Mouse (Mus musculus): Measurements from ENCODE around the gene Upk1b.

Upk1b gene

GRCm38 (mm10) chr16:38761972-38762371 lies 38.2 kb downstream of the Upk1b start:
- no peak for DNase-seq (ENCODE audit: low spot score in 2 of 2)

DNA sequence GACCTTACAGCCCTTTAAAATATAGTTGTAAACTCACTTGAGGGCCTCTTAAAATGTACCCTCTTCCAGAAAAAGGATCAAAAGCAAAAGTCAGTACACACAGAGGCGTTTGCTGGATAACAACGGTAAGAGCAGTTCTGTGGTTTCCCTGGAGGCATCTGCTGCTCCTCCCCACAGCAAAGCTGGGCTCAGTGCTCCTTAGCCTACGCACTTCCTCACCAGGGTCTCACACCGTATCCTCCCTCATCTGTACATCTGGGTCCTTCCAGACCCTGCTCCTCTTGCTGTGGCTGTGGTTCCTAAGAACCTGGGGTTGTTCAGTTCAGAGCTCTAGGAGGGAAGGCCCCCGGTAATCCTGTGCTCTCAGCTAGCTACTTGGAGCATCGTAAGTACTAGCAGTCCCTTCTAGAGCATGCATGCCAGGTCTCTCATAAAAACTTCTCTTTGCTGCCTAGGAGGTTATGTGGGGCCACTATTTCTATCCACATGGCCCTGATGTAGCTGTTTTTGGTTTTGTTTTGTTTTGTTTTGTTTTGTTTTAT lies 39.2 kb downstream of the Upk1b start:
- DNase-seq (ENCODE audit: low spot score in 2 of 2): no peak

DNA sequence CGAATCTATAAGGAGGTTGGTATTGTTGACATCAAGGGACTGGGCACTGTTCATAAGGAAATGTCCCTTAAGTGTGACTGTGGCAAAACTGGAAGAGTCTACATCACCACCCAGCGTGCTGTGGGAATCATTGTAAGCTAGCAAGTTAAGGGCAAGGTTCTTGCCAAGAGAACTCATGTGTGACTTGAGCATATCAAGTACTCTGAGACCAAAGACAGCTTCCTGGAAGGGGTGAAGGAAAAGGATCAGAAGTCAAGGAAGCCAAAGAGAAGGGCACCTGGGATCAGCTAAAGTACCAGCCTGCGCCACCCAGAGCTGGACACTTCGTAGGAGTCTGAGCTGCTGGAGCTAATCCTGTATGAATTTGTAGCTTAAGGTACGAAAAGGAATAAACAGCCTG lies 39.9 kb downstream of the Upk1b start:
- no peak for DNase-seq (ENCODE audit: low spot score in 2 of 2)

DNA sequence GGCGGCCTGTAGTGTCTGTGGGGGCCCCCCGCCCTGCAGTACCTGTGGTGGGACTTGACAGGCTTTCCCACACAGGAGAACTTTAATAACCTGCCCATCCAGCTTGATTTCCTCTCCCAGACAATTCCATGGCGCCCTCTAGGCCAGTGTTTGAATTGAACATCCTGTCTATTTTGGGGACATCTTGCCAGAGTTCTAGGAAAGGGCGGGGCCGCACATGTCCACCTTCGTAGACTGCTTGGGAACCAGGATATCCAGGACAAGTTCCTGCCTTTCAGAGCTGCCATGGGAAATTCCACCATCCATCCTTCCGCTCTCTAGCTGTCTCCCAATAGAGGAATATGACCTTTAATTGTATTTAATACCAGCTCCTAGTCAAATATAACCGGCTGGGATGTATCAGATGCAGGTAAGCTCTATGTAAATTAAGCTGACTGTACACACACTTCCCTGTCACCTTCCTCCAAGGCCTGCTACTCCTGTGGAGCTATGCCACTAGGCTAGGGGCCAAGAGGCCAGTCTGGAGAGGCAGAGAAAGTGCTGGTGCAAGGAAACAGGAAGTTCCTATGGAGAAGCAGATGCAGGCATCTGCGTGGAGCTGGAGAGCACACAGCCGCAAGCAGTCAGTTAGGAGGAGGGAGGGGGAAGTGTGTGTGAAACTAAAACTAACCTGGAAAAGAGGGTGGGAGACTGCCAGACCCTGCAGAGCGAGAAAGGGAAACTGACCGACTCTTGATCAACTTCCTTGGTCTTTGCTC lies 41.8 kb downstream of the Upk1b start:
- DNase-seq (ENCODE audit: low spot score in 2 of 2): no peak

DNA sequence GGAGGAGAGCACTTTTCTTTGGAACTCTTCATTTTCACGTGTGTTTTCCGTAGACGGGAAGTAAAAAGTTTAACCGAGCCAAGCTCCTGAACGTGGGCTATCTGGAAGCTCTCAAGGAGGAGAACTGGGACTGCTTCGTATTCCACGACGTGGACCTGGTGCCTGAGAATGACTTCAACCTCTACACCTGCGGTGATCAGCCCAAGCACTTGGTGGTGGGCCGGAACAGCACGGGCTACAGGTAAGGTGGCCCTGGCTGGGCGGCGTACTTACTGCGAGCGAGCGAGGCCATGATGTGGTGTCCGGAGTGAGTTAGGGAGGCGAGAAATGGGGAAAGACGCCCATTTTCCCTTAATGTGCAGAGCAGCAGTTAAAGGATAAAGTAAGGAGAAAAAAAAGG lies 42.5 kb downstream of the Upk1b start:
- DNase-seq (ENCODE audit: low spot score in 2 of 2): no peak

DNA sequence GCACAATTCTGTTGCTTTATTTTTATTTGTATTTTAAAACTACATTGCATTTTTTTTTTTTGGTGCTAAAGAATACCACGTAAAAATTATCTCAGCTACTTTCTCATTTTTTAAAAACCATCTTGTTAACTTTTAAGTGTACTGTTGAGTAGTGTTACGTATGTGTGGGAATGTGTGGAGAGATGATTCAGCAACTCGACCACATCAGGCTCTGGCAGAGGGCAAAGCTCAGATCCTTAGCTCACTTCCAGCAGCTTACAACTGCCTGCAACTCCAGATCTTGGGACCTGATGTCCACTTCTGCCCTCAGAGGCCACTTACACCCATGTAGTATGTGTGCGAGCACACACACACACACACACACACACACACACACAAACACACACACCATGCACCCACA lies 43.6 kb downstream of the Upk1b start:
- DNase-seq (ENCODE audit: low spot score in 2 of 2): no peak

- DNase-seq (ENCODE audit: low spot score in 2 of 2): no peak
These were observed 44.0 kb downstream of the Upk1b start for GRCm38 (mm10) chr16:38756177-38756503.

DNA sequence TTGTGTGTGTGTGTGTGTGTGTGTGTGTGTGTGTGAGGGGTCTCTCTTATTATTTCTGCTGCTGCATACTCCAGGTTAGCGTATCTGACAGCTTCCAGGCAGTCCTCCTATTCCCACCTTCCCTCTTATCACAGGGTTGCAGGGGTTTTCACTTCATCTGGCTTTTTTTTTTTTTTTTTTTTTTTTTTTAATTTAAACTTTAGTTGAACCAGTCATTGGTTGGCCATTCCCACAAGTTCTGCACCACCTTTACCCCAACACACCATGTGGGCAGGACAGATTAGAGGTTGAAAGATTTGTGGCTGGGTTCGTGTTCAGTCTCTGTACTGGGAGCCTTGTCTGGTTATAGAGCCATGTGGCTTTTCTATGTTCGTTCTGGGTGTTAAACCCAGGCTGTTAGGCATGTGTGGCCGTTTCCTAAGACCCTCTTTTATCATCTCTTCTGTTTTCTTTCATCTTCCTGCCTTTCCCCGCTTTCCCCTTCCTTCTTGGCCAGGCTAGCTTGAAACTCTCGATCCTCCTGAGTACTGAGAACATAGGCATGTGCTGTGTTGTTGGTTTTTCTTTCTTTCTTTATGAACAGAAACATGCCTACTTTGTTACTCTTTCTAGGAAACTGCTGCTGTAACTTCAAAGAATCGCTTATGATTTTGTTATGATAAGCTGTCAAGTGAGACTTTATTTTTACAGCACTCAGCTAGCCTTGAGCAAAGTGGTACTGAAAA lies 44.5 kb downstream of the Upk1b start:
- no peak for DNase-seq (ENCODE audit: low spot score in 2 of 2)

DNA sequence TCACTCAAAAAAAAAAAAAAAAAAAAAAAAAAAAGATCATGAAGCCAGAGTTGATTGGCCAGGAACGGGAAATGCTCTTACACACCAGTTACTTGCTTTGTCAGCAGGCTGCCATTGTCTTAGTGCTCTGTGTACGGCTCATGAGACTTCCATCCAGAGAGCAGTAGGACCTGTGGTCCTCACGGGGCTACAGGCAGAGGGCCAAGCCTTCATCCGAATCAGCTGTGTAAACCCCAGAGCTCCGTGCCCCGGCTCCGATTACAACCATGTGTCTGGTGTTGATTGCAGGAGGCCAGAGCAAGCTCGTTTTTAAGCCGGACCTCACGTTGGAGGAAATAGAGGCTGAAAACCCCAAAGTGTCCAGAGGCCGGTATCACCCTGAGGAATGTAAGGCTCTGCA lies 46.5 kb downstream of the Upk1b start:
- DNase-seq (ENCODE audit: low spot score in 2 of 2): no peak

- DNase-seq (ENCODE audit: low spot score in 2 of 2): no peak
These were observed 49.3 kb downstream of the Upk1b start for GRCm38 (mm10) chr16:38750803-38751202.

DNA sequence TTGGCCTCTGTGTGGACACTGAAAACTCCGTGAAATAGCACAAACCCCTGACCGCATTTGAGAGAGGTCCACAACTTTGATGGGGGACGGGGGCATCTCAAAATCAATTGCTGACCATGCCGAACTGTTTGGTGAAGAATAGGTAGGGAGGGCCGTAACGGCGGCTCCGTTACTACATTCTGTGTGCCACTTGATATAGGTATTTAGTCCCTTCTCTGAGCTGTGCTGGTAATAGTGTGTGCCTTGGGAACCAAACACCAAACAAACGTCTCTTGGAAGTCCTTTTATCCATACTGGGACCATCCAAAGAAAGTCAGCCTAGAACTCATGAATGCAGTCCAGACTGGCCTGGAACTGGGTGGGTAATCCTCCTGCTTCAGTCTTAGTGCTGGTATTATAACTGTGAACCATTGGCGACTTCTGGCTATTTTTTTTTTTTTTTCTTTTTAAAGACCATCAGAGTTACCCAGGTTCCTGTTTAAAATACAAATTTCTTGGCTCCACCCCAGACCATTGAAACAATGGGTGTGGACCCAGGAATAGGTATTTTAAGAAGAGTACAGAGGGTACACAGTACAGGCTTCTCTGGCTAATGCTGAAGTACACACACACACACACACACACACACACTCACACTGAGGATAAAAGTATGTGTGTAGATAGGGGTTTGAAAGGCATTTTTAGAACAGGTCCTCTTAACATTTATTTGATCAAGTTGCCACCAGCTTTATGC lies 56.0 kb downstream of the Upk1b start:
- no peak for DNase-seq (ENCODE audit: low spot score in 2 of 2)

DNA sequence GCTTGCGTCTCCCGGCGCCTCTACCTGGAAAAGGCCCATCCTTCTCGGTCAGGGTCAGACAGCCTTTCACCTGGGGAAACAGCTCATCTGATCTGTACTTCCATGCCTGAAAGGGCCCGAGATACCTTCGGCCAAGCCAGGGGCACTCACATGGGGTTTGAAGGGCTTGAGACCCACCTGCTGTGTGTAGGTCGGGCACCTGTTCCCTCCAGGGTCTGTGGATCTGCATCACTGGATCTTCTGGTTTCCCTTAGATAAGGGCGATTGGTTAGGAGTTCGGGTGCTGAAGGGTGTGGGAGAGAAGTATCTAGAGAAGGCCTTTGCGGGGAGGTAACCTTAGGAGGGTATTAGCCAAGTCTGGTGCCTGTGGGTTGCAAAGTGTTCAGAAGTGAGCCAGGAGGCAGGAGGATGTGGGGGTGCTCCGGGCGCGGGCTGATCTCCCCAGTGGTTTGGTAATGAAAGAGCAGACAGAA lies 57.4 kb downstream of the Upk1b start:
- peak; percentile 40 to 62 for DNase-seq (ENCODE audit: low spot score in 2 of 2)

GRCm38 (mm10) chr16:38742113-38742658 lies 57.9 kb downstream of the Upk1b start, which contains the start of gene B4galt4:
TSS of gene B4galt4 (plus strand) at chr16:38742264.
- DNase-seq (ENCODE audit: low spot score in 2 of 2): peak; percentile 77 to 87

- DNase-seq (ENCODE audit: low spot score in 2 of 2): no peak
These were observed 58.8 kb downstream of the Upk1b start for GRCm38 (mm10) chr16:38741204-38741903.

GRCm38 (mm10) chr16:38730921-38731320 lies 69.2 kb downstream of the Upk1b start:
- no peak for DNase-seq (ENCODE audit: low spot score in 2 of 2)

DNA sequence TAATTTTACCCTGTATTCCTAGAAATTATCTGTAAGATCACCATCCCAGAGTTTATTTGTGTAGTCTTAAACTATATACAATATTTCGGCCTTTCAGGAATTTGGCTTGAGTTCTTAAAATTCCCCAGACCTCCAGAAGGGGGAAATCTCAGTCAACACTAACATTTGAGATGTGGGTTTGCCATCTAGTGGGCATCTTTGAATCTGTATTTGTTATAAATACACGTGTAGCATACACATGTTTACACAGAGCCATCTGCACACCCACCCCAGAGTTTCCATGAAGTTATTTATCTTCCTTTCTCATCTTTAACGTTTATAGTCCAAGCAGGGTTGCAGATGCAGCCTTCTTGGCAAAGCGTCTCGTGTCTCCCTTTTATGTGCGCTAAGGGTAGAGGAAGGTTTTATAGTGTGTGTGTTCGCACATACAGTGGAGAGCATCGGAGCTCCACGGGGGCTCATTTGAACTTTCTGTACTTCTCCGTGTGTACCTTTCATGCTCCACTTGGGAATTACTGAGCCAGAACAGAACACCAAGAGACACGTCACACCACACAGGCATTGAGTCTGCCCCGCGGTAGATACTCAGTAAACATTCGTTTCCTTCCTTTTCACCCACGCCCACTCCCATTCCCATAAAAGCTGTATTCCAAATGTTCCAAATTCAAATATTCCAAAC lies 70.4 kb downstream of the Upk1b start:
- peak; percentile 37 to 49 for DNase-seq (ENCODE audit: low spot score in 2 of 2)

GRCm38 (mm10) chr16:38729139-38729538 lies 71.0 kb downstream of the Upk1b start:
- DNase-seq (ENCODE audit: low spot score in 2 of 2): no peak

GRCm38 (mm10) chr16:38728576-38729132 lies 71.5 kb downstream of the Upk1b start:
- no peak for DNase-seq (ENCODE audit: low spot score in 2 of 2)

- no peak for DNase-seq (ENCODE audit: low spot score in 2 of 2)
These were observed 75.2 kb downstream of the Upk1b start for GRCm38 (mm10) chr16:38724974-38725373.

GRCm38 (mm10) chr16:38724256-38724655 lies 75.9 kb downstream of the Upk1b start:
- no peak for DNase-seq (ENCODE audit: low spot score in 2 of 2)

Measured in right cerebral cortex, adult 2 months (tissue).